Mouse (Mus musculus): ENCODE data around the gene Tle1. TPM values are rescaled to one million over a fixed set of nuclear protein-coding genes. Genes with fewer than 3 reads are reported as not detected.

Tle1 gene
- total RNA-seq, 2 experiments from 2014 or later: 37.7 to 41.8 TPM

DNA sequence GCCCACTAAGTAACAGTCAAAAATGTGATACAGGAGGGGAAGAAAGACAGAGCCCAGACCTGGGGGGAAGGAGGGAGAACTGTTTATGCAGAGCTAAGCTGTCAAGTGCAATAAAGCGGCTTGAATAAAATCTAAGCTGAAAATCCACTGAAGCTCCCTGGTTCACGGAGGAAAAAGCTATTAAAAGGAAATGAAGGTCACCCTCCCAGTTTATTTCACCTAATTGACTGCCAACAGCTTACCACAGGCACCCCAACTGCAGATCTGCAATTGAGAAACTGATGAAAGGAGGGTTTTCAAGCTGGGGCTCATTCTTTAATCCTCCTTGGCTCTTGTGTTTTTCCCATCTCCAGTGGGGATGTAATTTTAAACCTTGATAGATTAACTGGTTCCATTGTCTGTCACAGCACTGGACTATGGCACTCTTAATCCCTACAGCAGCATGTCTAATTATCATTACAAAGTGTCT lies 32.9 kb downstream of the Tle1 start:
- intact Hi-C loops (cut with DNase I): no loop called here

DNA sequence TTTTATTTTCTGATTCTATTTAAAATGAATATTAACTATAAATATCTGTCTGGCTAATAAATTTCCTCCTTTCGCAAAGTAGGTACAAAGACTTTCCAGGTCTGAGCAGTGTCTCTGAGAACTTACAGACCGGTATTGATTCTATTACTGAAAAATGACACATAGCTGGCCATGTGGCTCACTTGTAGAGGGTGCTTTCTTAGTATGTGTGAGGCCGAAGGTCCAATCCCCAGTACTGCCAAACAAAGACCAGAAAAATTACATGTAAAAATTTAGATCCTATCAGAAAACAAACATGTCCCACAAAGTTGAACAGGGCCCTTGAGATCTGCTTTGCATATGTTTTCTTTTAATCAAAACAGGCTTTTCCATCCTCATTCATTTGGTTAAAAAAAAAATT lies 33.5 kb downstream of the Tle1 start:
- intact Hi-C loops (cut with DNase I): no loop called here
- no peak for DNase-seq (ENCODE audit: low spot score in 2 of 2)

More for the DNA sequence above, 32.9 kb downstream of the Tle1 start:
- DNase-seq (ENCODE audit: low spot score in 2 of 2): no peak

DNA sequence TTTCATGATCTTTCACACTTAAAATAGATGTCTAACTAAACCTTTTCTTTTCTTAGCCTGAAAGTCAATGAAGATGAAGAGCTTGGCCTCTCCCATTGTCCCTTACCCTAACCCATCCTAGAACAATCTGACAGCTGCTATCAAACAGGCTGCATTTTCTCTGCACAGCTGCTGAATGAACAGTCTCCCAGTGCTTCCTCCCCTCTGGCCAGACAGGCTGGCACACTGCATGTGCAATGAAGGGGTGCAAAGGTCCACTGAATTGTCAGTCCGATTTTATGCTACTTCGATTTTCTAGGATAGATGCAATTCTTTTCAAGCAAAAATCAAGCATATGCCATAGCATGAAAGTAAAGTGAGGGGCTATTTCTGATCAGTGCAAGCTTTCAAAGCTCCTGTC lies 34.2 kb downstream of the Tle1 start:
- intact Hi-C loops (cut with DNase I): no loop called here
- no peak for DNase-seq (ENCODE audit: low spot score in 2 of 2)

DNA sequence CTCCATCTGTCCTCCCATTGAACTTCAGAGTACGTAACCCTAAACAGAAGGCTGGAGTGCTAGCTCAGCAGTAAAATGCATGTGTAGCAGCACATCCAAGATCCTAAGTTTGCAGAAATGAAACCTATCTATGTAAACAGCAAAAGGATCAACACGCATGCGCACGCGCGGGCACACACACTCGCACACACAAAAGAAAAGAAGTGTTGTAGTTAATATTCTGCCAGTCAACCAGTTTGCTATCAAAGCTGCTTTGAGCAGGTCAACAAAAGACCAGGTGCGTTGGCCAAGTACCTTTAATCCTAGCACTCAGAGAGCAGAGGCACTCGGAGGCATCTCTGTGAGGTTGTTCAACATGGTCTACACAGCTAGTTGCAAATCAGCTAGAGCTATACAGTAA lies 35.0 kb downstream of the Tle1 start:
- no peak for DNase-seq (ENCODE audit: low spot score in 2 of 2)
- intact Hi-C loops (cut with DNase I): no loop called here

DNA sequence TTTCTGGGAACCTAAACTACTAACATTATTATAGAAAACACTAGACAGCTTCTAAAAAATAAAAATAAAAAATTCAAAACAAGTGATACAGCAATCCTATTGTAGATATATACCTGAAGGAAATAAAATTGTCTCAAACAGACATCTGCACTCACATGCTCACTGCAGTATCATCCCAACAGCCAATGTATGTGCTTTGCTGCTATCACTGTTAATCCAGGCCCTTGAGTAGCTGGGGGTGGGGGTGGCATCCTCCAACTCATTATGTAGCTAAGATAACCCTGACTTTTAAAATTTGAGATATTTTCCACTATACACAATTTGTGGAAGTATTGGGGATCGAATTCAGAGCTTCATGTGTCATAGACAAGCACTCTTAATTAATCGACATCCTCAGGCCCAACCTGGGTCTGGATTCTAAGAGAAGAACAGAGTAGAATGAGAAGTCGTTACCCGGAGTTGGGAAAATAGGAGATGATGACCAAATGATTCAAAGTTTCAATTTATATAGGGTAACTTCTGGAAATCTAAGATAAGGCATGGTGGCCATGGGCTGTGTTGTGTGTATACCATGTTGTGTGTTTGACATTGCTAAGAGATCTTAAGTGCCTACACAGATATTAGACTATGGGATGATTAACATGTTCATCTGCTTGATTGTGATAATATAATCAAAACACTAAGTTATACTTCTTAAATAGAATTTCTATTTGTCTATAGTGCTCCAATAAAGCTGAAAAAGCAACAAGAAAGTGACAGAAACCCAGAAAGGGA lies 38.1 kb downstream of the Tle1 start:
- intact Hi-C loops (cut with DNase I): no loop called here
- DNase-seq (ENCODE audit: low spot score in 2 of 2): no peak

DNA sequence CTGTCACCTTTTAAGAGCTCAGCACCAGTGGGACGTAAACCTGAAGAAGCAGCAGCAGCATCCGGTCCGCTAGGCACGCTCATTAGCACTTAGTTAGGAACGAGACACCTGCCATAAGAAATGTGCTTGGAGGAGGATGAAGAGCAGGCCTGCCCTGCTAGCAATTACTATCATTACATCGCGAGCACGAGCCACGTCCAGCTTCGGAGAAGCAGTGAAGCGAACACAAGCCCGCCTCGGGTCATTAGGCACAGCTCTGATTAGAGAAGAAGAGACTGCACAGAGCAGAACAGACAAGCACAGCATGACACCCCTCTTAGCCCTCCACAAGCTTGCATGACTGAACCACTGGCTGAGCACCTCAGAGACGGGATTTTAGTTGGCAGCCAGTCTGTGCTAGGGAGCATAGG lies 40.6 kb downstream of the Tle1 start:
- intact Hi-C loops (cut with DNase I): no loop called here

DNA sequence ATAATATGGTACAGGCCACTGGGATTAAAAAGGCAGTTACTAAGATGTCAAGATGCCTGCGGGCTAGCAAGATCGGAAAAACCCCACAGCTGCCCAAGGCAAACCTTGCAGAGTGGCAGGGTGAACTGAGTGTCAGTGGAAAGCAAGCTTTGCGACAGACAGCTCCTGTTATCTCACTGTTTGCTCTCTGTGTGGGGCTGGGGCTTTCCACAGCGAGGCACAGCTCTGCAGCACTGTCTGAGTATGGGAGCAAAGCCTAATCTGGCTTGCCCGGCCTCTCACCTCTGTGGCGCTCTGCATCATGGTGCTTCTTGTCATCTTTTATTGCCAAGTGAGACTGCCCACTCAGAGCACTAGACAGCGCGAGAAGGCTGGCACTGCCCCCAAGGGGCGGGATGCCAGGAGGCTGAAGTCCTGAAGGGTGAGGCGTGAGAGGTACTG lies 42.8 kb downstream of the Tle1 start:
- no peak for DNase-seq (ENCODE audit: low spot score in 2 of 2)
- intact Hi-C loops (cut with DNase I): no loop called here

More for the DNA sequence above, 40.6 kb downstream of the Tle1 start:
- DNase-seq (ENCODE audit: low spot score in 2 of 2): no peak

DNA sequence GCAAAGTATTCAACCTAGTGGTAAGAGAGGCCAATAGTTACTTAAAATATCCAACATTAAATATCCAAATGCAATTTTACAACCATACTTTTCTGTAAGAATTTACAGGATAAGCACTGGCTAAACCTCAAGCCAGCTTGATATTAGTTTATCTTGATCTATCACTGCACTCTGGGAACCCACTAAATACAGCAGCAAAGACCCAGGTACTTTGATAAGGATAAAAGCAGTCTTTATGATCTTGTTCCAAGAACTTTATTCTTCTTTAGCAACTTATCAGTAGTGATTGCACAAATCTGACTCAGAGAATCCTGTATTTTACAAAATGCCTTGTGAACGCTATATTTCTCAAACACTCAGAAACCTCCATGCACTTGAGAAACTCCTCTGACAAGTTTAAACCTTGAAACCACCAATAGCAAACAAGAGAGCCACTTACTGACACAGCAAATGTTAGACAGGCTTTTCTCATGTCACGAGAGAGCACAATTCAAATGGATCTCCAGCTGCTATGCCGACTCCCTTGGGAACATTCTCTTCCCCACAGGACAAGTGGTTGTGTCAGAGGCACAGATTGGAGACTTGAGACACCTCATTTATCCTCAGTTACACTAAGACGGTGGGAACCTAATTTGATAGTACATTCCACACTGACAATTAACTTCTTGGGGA lies 50.1 kb downstream of the Tle1 start:
- DNase-seq (ENCODE audit: low spot score in 2 of 2): no peak
- intact Hi-C loops (cut with DNase I): no loop called here

DNA sequence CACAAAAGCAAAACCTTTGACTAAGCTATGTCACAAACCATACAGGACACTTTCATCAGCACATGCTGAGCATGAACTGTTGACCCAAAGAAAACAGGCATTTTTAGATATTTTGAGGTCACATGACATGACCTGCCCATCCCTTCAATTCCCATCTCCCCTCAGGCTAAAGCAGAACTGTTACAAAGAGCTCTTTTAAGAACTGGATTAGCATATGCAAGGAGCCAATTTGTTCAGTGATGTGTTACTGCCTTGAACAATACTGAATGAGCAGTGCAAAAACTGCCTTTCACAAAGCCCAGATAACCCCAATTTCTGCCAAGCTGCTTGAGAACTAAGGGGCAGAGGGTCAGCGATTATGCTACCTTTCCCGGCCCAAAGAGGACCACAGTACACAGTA lies 54.7 kb downstream of the Tle1 start:
- DNase-seq (ENCODE audit: low spot score in 2 of 2): peak in 1 of 2 experiments; percentile 22
- intact Hi-C loops (cut with DNase I): loop anchor here (5.0 kb wide), 1 partner anchor 51 kb away; no protein-coding TSS in a partner anchor

DNA sequence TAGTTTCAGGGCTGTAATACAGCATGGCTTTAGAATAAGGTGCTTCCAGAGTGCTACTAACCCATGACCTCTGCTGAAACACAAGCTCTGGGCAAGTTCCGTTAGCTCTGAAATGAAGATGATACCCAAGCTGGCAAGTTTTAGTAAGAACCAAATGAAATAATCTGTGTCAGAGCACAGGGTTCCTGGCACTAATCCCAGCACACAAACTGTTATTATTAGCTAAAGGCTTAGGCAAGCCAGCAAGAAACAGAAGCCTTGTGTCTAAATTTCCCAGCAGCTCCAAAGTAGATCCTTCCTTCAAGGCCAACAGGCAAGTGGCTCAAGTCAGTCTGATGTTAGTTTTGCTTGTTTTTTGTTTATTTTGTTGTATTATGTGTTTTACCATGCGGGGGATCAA lies 56.2 kb downstream of the Tle1 start:
- DNase-seq (ENCODE audit: low spot score in 2 of 2): peak; percentile 8 to 27
- intact Hi-C loops (cut with DNase I): no loop called here

DNA sequence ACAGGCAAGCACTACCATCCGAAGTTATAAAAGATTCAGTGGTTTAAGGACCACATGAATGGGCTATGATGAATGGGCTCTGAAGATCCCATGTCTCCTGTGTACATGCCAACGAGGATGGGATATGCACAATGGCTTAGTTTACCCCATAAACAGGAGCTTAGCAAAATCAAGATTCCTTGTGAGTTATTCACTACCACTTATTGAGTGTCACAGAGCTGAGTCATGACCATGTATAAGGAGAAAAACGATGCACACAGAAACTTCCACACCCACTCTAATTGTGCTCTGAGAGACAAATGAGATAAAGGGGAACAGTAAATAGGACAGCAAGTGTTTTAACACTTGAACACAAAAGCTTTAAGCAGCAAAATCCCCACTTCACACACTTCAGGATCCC lies 60.0 kb downstream of the Tle1 start:
- no peak for DNase-seq (ENCODE audit: low spot score in 2 of 2)
- intact Hi-C loops (cut with DNase I): no loop called here

DNA sequence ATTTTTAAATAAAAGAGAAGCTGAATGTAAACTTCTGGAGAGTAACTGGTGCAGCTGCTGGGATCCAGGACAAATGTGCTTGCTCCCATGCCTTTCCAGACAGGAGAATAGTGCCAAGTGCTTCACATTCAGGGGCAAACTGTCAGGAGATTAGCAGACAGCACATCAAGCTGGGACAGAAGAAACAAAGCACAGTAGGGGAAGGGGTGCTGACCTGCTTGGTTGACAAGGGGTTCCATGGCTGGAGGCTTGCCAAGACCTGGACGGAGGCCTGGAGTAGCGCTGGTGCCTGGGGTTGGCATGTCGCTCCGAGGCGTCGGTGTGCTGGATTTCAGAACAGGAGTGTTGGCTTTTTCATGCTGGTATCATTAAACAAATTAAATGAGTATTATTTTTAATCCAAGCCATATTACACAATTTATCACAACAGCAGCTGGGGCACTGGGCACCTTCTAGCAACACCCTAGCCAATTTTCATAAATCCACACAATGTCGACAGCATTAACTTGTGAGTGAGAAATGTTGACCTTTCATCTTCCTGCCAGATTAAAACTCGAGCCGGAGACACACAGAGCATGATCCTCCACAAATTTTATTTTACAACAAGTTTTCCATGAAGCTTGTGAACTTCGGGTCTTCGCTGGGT lies 61.1 kb downstream of the Tle1 start:
- peak; percentile 7 to 39 for DNase-seq (ENCODE audit: low spot score in 2 of 2)
- intact Hi-C loops (cut with DNase I): no loop called here

DNA sequence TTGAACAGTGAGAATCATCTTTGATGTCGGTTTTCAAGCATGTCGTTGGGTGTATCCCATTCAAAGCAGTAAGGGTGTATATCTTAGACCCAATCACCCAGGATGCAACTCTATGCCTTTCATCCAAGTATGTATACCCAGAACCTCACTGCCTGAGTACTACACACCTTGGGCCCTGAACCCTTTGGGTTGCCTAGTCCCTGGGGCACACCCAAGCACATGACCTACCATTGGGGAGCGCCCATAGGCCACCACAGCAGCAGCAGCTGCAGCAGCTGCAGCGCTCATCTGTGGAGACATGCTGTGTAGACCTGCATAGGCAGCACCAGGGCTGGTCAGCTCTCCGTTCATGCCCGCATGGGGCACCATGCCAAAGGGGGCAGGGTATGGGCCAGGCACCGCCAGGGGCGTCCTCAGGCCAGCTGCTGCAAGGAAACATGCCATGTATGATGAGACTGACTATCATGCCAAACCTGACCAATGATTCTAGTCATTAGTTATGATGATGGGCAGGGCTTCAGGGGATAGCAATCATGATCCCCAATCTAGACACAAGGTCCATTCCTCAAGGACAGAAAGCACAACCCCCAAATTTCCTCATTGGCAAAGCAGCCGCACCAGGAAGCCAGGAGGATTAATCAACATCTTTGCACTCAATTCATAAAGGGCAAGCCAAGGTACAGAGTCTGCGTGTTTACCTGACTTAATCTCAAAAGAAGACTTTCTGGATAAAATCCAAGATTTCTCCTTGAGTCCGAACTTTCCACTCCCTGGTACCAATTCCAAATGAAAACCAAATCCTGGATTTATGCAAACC lies 62.2 kb downstream of the Tle1 start:
- no peak for DNase-seq (ENCODE audit: low spot score in 2 of 2)
- intact Hi-C loops (cut with DNase I): no loop called here

DNA sequence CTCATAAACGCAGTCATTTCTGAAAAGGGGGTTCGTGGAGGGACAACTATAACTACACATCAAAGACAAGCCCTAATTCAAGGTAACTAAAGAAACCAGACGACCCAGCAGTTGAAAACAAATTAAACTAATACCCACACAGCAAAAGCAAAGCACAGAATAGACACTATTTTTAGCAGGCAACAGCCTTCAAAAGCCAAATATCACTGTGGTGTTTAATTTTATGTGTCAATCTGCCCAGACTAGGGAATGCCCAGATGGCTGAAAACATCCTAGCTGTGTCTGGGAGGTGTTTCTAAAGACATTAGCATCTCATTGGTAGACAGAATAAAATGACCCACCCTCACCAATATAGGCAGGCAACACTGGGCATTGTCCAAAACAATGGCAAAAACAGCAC lies 68.1 kb downstream of the Tle1 start:
- intact Hi-C loops (cut with DNase I): no loop called here
- no peak for DNase-seq (ENCODE audit: low spot score in 2 of 2)

DNA sequence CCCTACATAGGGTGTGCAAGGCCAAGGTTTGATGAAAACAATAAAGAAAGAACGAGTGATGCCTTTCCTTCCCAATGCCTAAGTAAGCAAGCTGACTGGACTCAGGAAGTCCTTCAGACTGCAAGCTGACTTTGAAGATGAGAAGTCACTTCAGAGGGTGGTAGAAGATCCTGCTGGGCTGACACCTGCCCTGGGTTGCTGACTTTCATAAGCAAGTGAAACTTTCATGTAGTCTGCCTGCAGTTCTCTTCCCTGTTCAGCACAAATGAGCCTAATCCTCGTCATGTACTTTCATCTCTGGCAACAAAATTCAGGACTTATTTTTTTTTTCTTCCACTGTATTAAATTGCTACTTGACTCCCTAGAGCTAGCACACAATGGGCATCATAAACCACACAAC lies 73.1 kb downstream of the Tle1 start:
- no peak for DNase-seq (ENCODE audit: low spot score in 2 of 2)
- intact Hi-C loops (cut with DNase I): no loop called here

DNA sequence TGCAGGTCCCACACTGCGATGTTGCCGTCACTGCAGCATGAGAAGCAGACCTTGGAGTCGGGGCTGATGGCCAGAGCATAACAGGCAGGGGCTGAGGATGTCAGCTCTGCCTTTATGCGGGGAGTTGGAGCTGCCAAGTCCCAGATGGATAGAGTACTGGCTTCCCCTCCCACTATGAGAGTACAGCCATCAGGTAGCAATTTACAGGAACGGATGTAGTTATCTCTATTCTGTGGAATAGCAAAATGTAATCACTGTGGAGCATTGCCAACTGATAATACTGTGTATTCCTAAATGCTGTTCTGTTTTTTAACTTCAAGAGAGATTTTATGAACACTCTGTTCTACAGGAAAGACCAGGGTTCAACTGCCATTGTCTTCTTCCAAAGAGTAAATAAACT lies 75.9 kb downstream of the Tle1 start:
- no peak for DNase-seq (ENCODE audit: low spot score in 2 of 2)
- intact Hi-C loops (cut with DNase I): no loop called here

DNA sequence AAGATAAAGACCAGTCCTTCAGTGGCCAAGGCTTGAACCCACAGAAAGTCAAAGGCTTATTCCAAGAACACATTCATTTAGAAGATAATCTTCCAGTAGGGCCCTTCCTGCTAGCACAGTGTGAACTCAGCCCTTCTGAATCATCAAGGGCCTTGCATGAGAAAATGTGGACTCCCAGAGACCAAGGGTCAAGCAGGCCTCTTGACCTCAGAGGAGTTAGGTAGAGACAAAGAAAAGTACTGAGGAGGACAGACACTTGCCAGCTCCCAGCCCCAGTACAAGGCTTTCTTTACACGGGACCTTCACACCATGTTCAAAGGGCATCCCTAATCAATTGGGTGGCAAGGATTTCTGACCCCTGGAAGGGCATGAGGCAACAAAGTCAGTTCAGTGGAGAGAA lies 77.9 kb downstream of the Tle1 start:
- intact Hi-C loops (cut with DNase I): no loop called here
- no peak for DNase-seq (ENCODE audit: low spot score in 2 of 2)

DNA sequence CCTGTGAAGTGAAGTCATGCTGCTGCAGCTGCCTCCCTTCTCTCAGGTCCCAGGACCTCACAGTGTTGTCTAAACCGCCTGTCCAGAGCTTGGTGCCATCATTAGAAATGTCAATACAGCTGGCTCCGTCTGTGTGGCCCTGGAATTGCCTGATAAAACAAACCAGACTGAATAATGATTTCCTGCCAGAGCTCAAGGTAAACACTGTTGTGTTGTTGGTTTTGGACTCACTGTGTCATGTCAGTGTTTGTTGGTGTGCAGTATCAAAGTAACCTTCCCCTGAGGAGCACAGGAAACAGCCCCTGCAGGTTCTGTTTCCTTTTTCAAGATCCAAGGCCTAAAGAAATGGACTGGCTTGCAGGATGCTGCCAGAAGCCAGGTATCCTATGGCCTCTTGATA lies 78.4 kb downstream of the Tle1 start:
- intact Hi-C loops (cut with DNase I): no loop called here
- no peak for DNase-seq (ENCODE audit: low spot score in 2 of 2)

DNA sequence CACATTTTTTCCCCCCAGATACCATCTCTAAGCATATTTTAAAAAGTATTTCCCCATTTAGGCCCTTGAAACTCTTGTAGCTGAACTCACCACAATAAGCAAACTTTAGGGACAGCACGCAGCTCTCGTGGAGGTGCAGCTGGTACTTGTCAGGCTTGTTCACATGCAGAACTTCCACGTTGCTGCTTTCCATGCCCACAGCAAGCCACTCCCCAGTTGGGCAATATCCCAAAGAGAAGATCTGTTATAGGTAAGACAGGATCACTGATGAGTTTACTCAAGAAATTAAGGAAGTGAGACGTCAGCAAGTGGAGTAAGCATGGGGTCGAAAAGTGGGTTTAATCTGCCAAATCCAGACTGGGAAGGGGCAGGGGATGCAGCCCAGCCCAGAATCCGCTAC lies 80.7 kb downstream of the Tle1 start:
- DNase-seq (ENCODE audit: low spot score in 2 of 2): no peak
- intact Hi-C loops (cut with DNase I): no loop called here

DNA sequence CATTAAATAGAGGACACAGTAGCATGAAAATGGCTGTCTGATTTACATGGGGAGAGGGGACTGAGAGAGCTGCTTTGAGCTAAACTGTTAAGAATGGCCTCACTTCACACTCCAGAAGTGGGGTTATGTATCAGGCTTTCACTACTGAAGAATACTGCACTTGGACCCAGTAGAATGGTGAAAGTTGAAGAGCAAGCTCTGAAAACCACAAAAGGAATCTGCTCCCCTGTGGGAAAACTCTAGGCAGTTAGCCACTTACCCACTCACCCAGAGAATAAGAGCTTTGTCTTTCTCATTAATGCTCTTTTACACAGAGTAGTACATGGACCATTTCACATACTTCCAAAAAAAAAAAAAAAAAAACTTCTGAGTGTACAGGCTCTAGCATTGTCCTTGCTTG lies 95.0 kb downstream of the Tle1 start:
- DNase-seq (ENCODE audit: low spot score in 2 of 2): no peak
- intact Hi-C loops (cut with DNase I): no loop called here

Measured in left cerebral cortex, postnatal 14 days (tissue).